Mouse (Mus musculus) spleen, adult 2 months (tissue): Measurements from ENCODE around the gene Ptgr1.

ENCODE experiments used
- CTCF ChIP-seq: fragments of 200-500 bp; IDR thresholded peaks from 2 replicates; pipeline ENCODE4 v1.5.1; 2011; ENCODE audit warnings: mild to moderate bottlenecking, inconsistent platforms; ENCODE audit not compliant: insufficient read depth, insufficient read length, insufficient replicate concordance; ENCODE audit errors: extremely low read depth
- POLR2A ChIP-seq: fragments of 200-500 bp; IDR thresholded peaks from 2 replicates; pipeline ENCODE4 v1.6.1; 2011; ENCODE audit warnings: low read depth, low read length, inconsistent platforms

DNA sequence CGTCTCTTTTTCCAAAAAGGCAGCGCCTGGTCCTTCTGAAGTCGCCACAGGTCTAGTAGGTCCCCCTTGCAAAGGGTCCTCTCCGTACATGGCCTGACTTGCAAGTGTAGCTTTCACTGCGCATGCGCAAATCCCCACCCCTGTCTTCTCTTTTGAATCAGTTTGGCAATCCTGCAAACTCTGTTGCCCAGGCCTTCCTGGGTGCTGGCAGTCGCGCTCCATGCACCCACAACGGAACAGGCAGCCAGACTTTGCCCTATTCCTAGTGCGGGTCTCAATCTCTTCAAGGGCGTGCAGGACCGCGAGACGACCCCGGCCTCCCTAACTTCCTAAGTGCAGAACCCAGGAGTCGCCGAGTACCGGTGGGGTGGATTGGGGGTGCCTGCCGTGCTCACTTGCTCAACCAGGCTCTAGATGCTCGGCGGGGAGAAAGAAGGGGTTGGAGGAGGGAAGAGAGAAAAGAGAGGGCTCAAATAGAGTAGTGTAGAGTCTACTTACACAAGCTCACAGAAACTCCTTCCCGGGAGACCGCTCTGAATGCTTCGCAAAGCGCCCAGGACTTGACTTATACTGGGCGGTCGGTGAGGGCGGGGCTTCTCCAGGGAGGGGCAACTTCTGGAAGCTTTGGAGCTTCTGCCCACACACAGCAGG, at the start of gene Ptgr1:
- TF ChIP-seq POLR2A (no peak), CTCF (no peak)
